Mouse (Mus musculus) spleen, postnatal 36 days (tissue): ENCODE results near the gene Acvr1b.
A peak's percentile ranks its signal among the peaks of the same experiment; 100 is the strongest.

Experiments
- DNase-seq, 2 experiments: peaks; one replicate each; pipeline ENCODE4 v3.0.0; 2022; ENCODE audit warnings: low spot score in 2 of 2, mixed read lengths in 1 of 2

Acvr1b gene

GRCm38 (mm10) chr15:101146100-101146965 is 27.5 kb upstream of the Acvr1b start:
- DNase-seq: peak in 1 of 2 experiments; percentile 43

- DNase-seq: peak; percentile 38 to 52
Measured at GRCm38 (mm10) chr15:101147115-101147909, 26.6 kb upstream of the Acvr1b start.

- DNase-seq: no peak
Measured at GRCm38 (mm10) chr15:101147910-101148273, 26.0 kb upstream of the Acvr1b start.

- no peak for DNase-seq
Measured at GRCm38 (mm10) chr15:101148604-101149003, 25.3 kb upstream of the Acvr1b start.

- no peak for DNase-seq
Measured at GRCm38 (mm10) chr15:101151409-101152261, 22.2 kb upstream of the Acvr1b start.

GRCm38 (mm10) chr15:101154700-101155616 is 18.9 kb upstream of the Acvr1b start:
- DNase-seq: no peak

- DNase-seq: no peak
Measured at GRCm38 (mm10) chr15:101160128-101160527, 13.7 kb upstream of the Acvr1b start.

GRCm38 (mm10) chr15:101160591-101160990 is 13.3 kb upstream of the Acvr1b start:
- no peak for DNase-seq

GRCm38 (mm10) chr15:101161534-101161933 is 12.3 kb upstream of the Acvr1b start:
- DNase-seq: no peak

GRCm38 (mm10) chr15:101163056-101163458 is 10.8 kb upstream of the Acvr1b start:
- DNase-seq: no peak

- no peak for DNase-seq
Measured at GRCm38 (mm10) chr15:101163854-101164253, 10.0 kb upstream of the Acvr1b start.

GRCm38 (mm10) chr15:101164291-101164690 is 9.6 kb upstream of the Acvr1b start:
- DNase-seq: no peak

GRCm38 (mm10) chr15:101165658-101166437 is 8.0 kb upstream of the Acvr1b start:
- DNase-seq: no peak

- no peak for DNase-seq
Measured at GRCm38 (mm10) chr15:101167553-101167952, 6.3 kb upstream of the Acvr1b start.

GRCm38 (mm10) chr15:101169910-101170309 is 4.0 kb upstream of the Acvr1b start:
- no peak for DNase-seq

GRCm38 (mm10) chr15:101170413-101170980 is 3.4 kb upstream of the Acvr1b start:
- no peak for DNase-seq

- no peak for DNase-seq
Measured at GRCm38 (mm10) chr15:101171272-101171671, 2.6 kb upstream of the Acvr1b start.

- no peak for DNase-seq
Measured at GRCm38 (mm10) chr15:101172016-101172415, 1.9 kb upstream of the Acvr1b start.

GRCm38 (mm10) chr15:101174294-101175130 is 645 bp downstream of the Acvr1b start:
- peak in 1 of 2 experiments; percentile 31 for DNase-seq
